Mouse (Mus musculus) mammary gland, adult 2 months (tissue): ENCODE results near the gene Zfp692. TPM values are rescaled to one million over a fixed set of nuclear protein-coding genes. Genes with fewer than 3 reads are reported as not detected.

ENCODE experiments used
- polyA plus RNA-seq: library from polyadenylated mRNA; depleted of rRNA; stranded (reverse); fragments of >200 nt; gene quantifications from 2 replicates; pipeline ENCODE4 v1.2.3, GENCODE M21; 2012; ENCODE audit warnings: low replicate concordance; rRNA removed

Zfp692 gene
- polyA plus RNA-seq = 23.9 and 26.7 TPM in 2 replicates

GRCm38 (mm10) chr11:58306860-58307308, at the start of gene Zfp692:
Zfp692 (plus strand) TSS chr11:58307069.

GRCm38 (mm10) chr11:58274572-58274971, 32.3 kb upstream of the Zfp692 start, which contains the start of gene 4930438A08Rik:
4930438A08Rik (plus strand) TSS chr11:58274799.

GRCm38 (mm10) chr11:58330276-58331148, 23.6 kb downstream of the Zfp692 start, which contains the start of the genes Zfp672 and Sh3bp5l:
Zfp672 (minus strand) TSS chr11:58330339.
Sh3bp5l (plus strand) TSS chr11:58330724.

Other genes starting within 250 kb of the Zfp692 start
- gene Gm12248, start 213.9 kb upstream of the Zfp692 start, polyA plus RNA-seq = 1.5 and 3.7 TPM in 2 replicates
- 38.5 and 77.2 TPM in 2 replicates for gene Cnot8, start 202.9 kb upstream of the Zfp692 start, polyA plus RNA-seq
- gene Gemin5, start 138.5 kb upstream of the Zfp692 start, polyA plus RNA-seq = 6.9 and 8.1 TPM in 2 replicates
- 15.7 and 28.1 TPM in 2 replicates for gene Mrpl22, start 135.4 kb upstream of the Zfp692 start, polyA plus RNA-seq
- 24.0 and 32.0 TPM in 2 replicates for gene Igtp, start 107.5 kb upstream of the Zfp692 start, polyA plus RNA-seq
- gene Irgm2, start 107.5 kb upstream of the Zfp692 start, polyA plus RNA-seq = 17.9 and 38.0 TPM in 2 replicates
- 0.10 and 0.69 TPM in 2 replicates for gene 4930438A08Rik, start 32.3 kb upstream of the Zfp692 start, polyA plus RNA-seq
- 36.8 and 48.8 TPM in 2 replicates for gene Zfp672, start 23.3 kb downstream of the Zfp692 start, polyA plus RNA-seq
- 31.9 and 32.8 TPM in 2 replicates for gene Sh3bp5l, start 23.7 kb downstream of the Zfp692 start, polyA plus RNA-seq
- gene Lypd8, start 72.0 kb downstream of the Zfp692 start, polyA plus RNA-seq = 0.49 TPM in 1 of 2 replicates, not detected in the other
- gene 1810065E05Rik, start 114.0 kb downstream of the Zfp692 start, polyA plus RNA-seq = 0.13 TPM in 1 of 2 replicates, not detected in the other
- gene Gm12253, start 125.5 kb downstream of the Zfp692 start, polyA plus RNA-seq = 0.11 and 0.19 TPM in 2 replicates
- gene Lypd9, start 145.9 kb downstream of the Zfp692 start, polyA plus RNA-seq = not detected in 2 replicates
- gene Olfr30, start 155.2 kb downstream of the Zfp692 start, polyA plus RNA-seq = not detected in 2 replicates
- gene Olfr332, start 185.5 kb downstream of the Zfp692 start, polyA plus RNA-seq = not detected in 2 replicates
- gene Olfr331, start 195.5 kb downstream of the Zfp692 start, polyA plus RNA-seq = not detected in 2 replicates
- 0.12 TPM in 1 of 2 replicates, not detected in the other for gene Olfr330, start 227.8 kb downstream of the Zfp692 start, polyA plus RNA-seq
- 0.11 TPM in 1 of 2 replicates, not detected in the other for gene Olfr329-ps, start 239.4 kb downstream of the Zfp692 start, polyA plus RNA-seq
- 0.04 TPM in 1 of 2 replicates, not detected in the other for gene Olfr328, start 248.6 kb downstream of the Zfp692 start, polyA plus RNA-seq